In the genomic region with DNA sequence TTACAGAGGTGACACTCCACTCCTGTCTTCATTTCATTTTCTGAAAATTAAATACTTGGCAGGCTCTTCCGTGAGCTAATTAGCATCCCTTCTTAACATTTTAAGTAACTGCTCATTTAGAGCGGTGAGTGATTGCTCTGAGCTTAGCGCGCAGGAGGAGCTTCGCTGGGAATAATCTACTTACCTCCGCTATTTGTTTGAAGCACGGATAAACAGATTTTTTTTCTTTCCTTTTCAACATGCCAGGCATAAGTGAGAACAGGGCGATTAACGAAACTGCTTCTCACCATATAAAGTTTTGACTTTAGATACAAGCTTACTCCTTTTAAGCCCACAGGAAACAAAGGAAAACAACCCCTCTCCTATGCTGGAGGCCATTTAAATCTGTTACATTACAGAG, we compare ENCODE assay signal across 23 mouse cellular contexts.
DNase-seq lines count a peak whose midpoint lies in the region; ATAC-seq and TF ChIP-seq lines count a peak whose summit lies in the region.
"Had no signal": no experiment of that assay in that cellular context is flagged by ENCODE, and none has a peak within 500 bp of the region (broad histone marks: within the 10 kb centered on the region; RNA-seq: fewer than 3 reads in every experiment).

No protein-coding gene starts in this region.

- H3K27me3 ChIP-seq in forebrain, embryonic 12.5 days, result peaks cover 19% of the 10 kb centered on the region
- no peaks in the 10 kb centered on the region for H3K27me3 ChIP-seq in forebrain, embryonic 11.5 days (ENCODE audit: control insufficient read depth, insufficient read depth, low read length)
- H3K27me3 ChIP-seq in limb, embryonic 12.5 days, result 0 out of 2 replicates have a peak, but pooled peaks cover 3% of the 10 kb centered on the region
- H3K27me3 ChIP-seq in limb, embryonic 10.5 days (ENCODE audit: low read depth, poor library complexity, severe bottlenecking), result no peaks in the 10 kb centered on the region
- no peaks in the 10 kb centered on the region for H3K27me3 ChIP-seq in midbrain, embryonic 13.5 days
- H3K27me3 ChIP-seq in cerebellum, adult 2 months (ENCODE audit: control insufficient read depth, insufficient read depth, low read length), result no peaks in the 10 kb centered on the region; the same call in 1 of the 2 replicates
- H3K27me3 ChIP-seq: embryonic facial prominence, embryonic 12.5 days; neural tube, embryonic 13.5 days; stomach, embryonic 15.5 days had no signal

- 9% methylated on average over 9 of the region's 9 CpGs for WGBS in forebrain, embryonic 12.5 days
- 10% methylated on average over 9 of the region's 9 CpGs for WGBS in forebrain, embryonic 11.5 days
- 34% methylated on average over 9 of the region's 9 CpGs for WGBS in limb, embryonic 12.5 days
- WGBS in limb, embryonic 10.5 days, result 40% methylated on average over 9 of the region's 9 CpGs
- WGBS in midbrain, embryonic 13.5 days, result 15% methylated on average over 9 of the region's 9 CpGs
- 45% methylated on average over 9 of the region's 9 CpGs for WGBS in cerebellum, adult 2 months

- peak overlapping the region; percentile 19 for H3K4me2 ChIP-seq in forebrain, embryonic 12.5 days
- no peak overlapping the region; the same call in 1 of the 2 replicates for H3K4me2 ChIP-seq in forebrain, embryonic 11.5 days (ENCODE audit: low read depth, low read length, severe bottlenecking)
- peak overlapping the region; percentile 8; the same call in 1 of the 2 replicates for H3K4me2 ChIP-seq in limb, embryonic 12.5 days
- H3K4me2 ChIP-seq in midbrain, embryonic 13.5 days (replicated peaks), result 0 out of 2 replicates have a peak overlapping the region, but pooled peaks have one; percentile 14
- H3K4me2 ChIP-seq: embryonic facial prominence, embryonic 12.5 days; neural tube, embryonic 13.5 days; stomach, embryonic 15.5 days had no signal

- no peak for TF ChIP-seq CTCF in cerebellum, adult 2 months (IDR thresholded peaks at IDR 0.05; ENCODE audit: borderline replicate concordance, insufficient read depth, low read depth, low read length)

- peaks cover 19% of the 10 kb centered on the region for H3K4me1 ChIP-seq in forebrain, embryonic 12.5 days
- peaks cover 4% of the 10 kb centered on the region; the same call in 1 of the 2 replicates for H3K4me1 ChIP-seq in forebrain, embryonic 11.5 days (replicated peaks; ENCODE audit: control insufficient read depth, insufficient read depth, low read length)
- H3K4me1 ChIP-seq in limb, embryonic 12.5 days (replicated peaks), result no peaks in the 10 kb centered on the region
- H3K4me1 ChIP-seq in limb, embryonic 10.5 days, result no peaks in the 10 kb centered on the region
- H3K4me1 ChIP-seq in midbrain, embryonic 13.5 days (replicated peaks), result peaks cover 18% of the 10 kb centered on the region
- H3K4me1 ChIP-seq in cerebellum, adult 2 months (ENCODE audit: control insufficient read depth, insufficient read depth, low read length), result no peaks in the 10 kb centered on the region
- H3K4me1 ChIP-seq: embryonic facial prominence, embryonic 12.5 days; stomach, embryonic 15.5 days had no signal

- no peaks in the 10 kb centered on the region for H3K9me3 ChIP-seq in forebrain, embryonic 12.5 days
- H3K9me3 ChIP-seq in forebrain, embryonic 11.5 days (ENCODE audit: control insufficient read depth, low read length), result no peaks in the 10 kb centered on the region
- H3K9me3 ChIP-seq in limb, embryonic 12.5 days, result no peaks in the 10 kb centered on the region
- no peaks in the 10 kb centered on the region for H3K9me3 ChIP-seq in limb, embryonic 10.5 days (replicated peaks)
- H3K9me3 ChIP-seq in midbrain, embryonic 13.5 days, result no peaks in the 10 kb centered on the region
- H3K9me3 ChIP-seq: embryonic facial prominence, embryonic 12.5 days; neural tube, embryonic 13.5 days; stomach, embryonic 15.5 days had no signal

- H3K36me3 ChIP-seq in forebrain, embryonic 12.5 days (replicated peaks), result no peaks in the 10 kb centered on the region
- H3K36me3 ChIP-seq in forebrain, embryonic 11.5 days (ENCODE audit: control insufficient read depth, insufficient read depth, low read length), result no peaks in the 10 kb centered on the region
- H3K36me3 ChIP-seq in limb, embryonic 12.5 days, result no peaks in the 10 kb centered on the region
- H3K36me3 ChIP-seq in limb, embryonic 10.5 days, result no peaks in the 10 kb centered on the region
- no peaks in the 10 kb centered on the region for H3K36me3 ChIP-seq in midbrain, embryonic 13.5 days
- H3K36me3 ChIP-seq: embryonic facial prominence, embryonic 12.5 days; neural tube, embryonic 13.5 days; stomach, embryonic 15.5 days had no signal

- H3K4me3 ChIP-seq in forebrain, embryonic 12.5 days (replicated peaks), result no peak overlapping the region
- H3K4me3 ChIP-seq in forebrain, embryonic 11.5 days (ENCODE audit: low read depth, low read length), result no peak overlapping the region
- no peak overlapping the region for H3K4me3 ChIP-seq in limb, embryonic 12.5 days (replicated peaks)
- no peak overlapping the region for H3K4me3 ChIP-seq in limb, embryonic 10.5 days
- no peak overlapping the region for H3K4me3 ChIP-seq in midbrain, embryonic 13.5 days (replicated peaks)
- no peak overlapping the region for H3K4me3 ChIP-seq in cerebellum, adult 2 months (replicated peaks; ENCODE audit: insufficient read depth, low read depth, low read length)
- H3K4me3 ChIP-seq: embryonic facial prominence, embryonic 12.5 days; layer of hippocampus, adult 2 months; neural tube, embryonic 13.5 days; stomach, embryonic 15.5 days had no signal

- no peak for TF ChIP-seq POLR2A in cerebellum, adult 2 months (IDR thresholded peaks at IDR 0.05; ENCODE audit: borderline replicate concordance, insufficient read depth, low read length)

- ATAC-seq in forebrain, embryonic 12.5 days (ENCODE audit: low FRiP score), result no peak
- ATAC-seq in forebrain, embryonic 11.5 days (replicated peaks; ENCODE audit: low FRiP score), result no peak
- ATAC-seq in limb, embryonic 12.5 days (ENCODE audit: insufficient number of reproducible peaks, insufficient read depth, low FRiP score, low TSS enrichment, low read depth), result no peak
- no peak for ATAC-seq in midbrain, embryonic 13.5 days
- ATAC-seq: CD4-positive, CD25-positive, alpha-beta regulatory T cell, adult 4 months; liver, postnatal 0 days had no signal

- H3K9ac ChIP-seq in forebrain, embryonic 12.5 days, result no peak overlapping the region
- H3K9ac ChIP-seq in forebrain, embryonic 11.5 days (ENCODE audit: low read length), result no peak overlapping the region
- H3K9ac ChIP-seq in limb, embryonic 12.5 days (replicated peaks), result no peak overlapping the region
- H3K9ac ChIP-seq in midbrain, embryonic 13.5 days (replicated peaks), result no peak overlapping the region
- H3K9ac ChIP-seq: embryonic facial prominence, embryonic 12.5 days; liver, postnatal 0 days; neural tube, embryonic 13.5 days; stomach, embryonic 15.5 days had no signal

- no peak overlapping the region for H3K27ac ChIP-seq in forebrain, embryonic 12.5 days
- H3K27ac ChIP-seq in forebrain, embryonic 11.5 days (ENCODE audit: low read depth, low read length), result no peak overlapping the region
- H3K27ac ChIP-seq in limb, embryonic 12.5 days, result no peak overlapping the region
- H3K27ac ChIP-seq in limb, embryonic 10.5 days, result no peak overlapping the region
- H3K27ac ChIP-seq in midbrain, embryonic 13.5 days, result no peak overlapping the region
- H3K27ac ChIP-seq in cerebellum, adult 2 months (ENCODE audit: insufficient read depth, low read length), result no peak overlapping the region
- H3K27ac ChIP-seq: embryonic facial prominence, embryonic 12.5 days; kidney, postnatal 0 days; layer of hippocampus, adult 2 months; neural tube, embryonic 13.5 days; stomach, embryonic 15.5 days had no signal

- DNase-seq in forebrain, embryonic 11.5 days (ENCODE audit: low spot score), result no peak
- no peak for DNase-seq in limb, embryonic 10.5 days (ENCODE audit: low spot score)
- DNase-seq in retina, postnatal 7 days (ENCODE audit: low read depth, low spot score), result peak; percentile 6
- DNase-seq in MN1 (ENCODE audit: low spot score), result no peak
- DNase-seq in cerebellum, adult 2 months, result no peak
- DNase-seq: adrenal gland, postnatal 25 days; cerebellum, adult 18-20 months; gastrocnemius, postnatal 14 days; heart, adult 18-20 months; kidney, adult 11 months; layer of hippocampus, postnatal 36 days; liver, postnatal 0 days; lung, postnatal 10 days; right cerebral cortex, postnatal 14 days had no signal
